Mouse (Mus musculus): ENCODE measurements around the gene Sap30l. TPM values are rescaled to one million over a fixed set of nuclear protein-coding genes. Genes with fewer than 3 reads are reported as not detected.

Gene Sap30l
- polyA plus RNA-seq, 1 experiment from 2014 or later: 20.4 TPM

- H3K4me1 ChIP-seq (ENCODE audit: control insufficient read depth in 2 of 2, insufficient read depth in 2 of 2, low read length in 2 of 2): peaks cover 15 to 29% of the 10 kb centered on the region in 2 experiments; a peak in 3 of 4 replicates
- H3K27ac ChIP-seq (replicated peaks in 1 of 2; ENCODE audit: control insufficient read depth in 1 of 2, insufficient read depth in 1 of 2, low read depth in 2 of 2, low read length in 2 of 2): peak overlapping the region; percentile 50 to 63
- peaks cover 40% of the 10 kb centered on the region for H3K27me3 ChIP-seq (ENCODE audit: control insufficient read depth, insufficient read depth, low read length)
- peak overlapping the region; percentile 81 for H3K9ac ChIP-seq (ENCODE audit: low read length)
- 2% methylated on average over 41 of the region's 41 CpGs for WGBS
- ATAC-seq (ENCODE audit: insufficient number of reproducible peaks, insufficient read depth, low FRiP score, low read depth): no peak
- H3K9me3 ChIP-seq (ENCODE audit: control insufficient read depth, low read length): no peaks in the 10 kb centered on the region
- H3K36me3 ChIP-seq (ENCODE audit: control insufficient read depth, insufficient read depth, low read length): no peaks in the 10 kb centered on the region
- peak overlapping the region; percentile 45 to 46 for H3K4me3 ChIP-seq (ENCODE audit: control insufficient read depth in 1 of 2, insufficient read depth in 1 of 2, low read depth in 1 of 2, low read length in 2 of 2)
- H3K4me2 ChIP-seq (ENCODE audit: low read length): peak overlapping the region; percentile 88
Observed at GRCm38 (mm10) chr11:57827048-57827914, 25.8 kb downstream of the Sap30l start.

- Histone ChIP-seq H3K4me3 (ENCODE audit: control insufficient read depth in 1 of 2, insufficient read depth in 1 of 2, low read depth in 1 of 2, low read length in 2 of 2) (peak overlapping the region; percentile 45 to 46), H3K27me3 (ENCODE audit: control insufficient read depth, insufficient read depth, low read length) (peaks cover 47% of the 10 kb centered on the region), H3K9ac (ENCODE audit: low read length) (peak overlapping the region; percentile 81), H3K36me3 (ENCODE audit: control insufficient read depth, insufficient read depth, low read length) (no peaks in the 10 kb centered on the region), H3K4me2 (ENCODE audit: low read length) (peak overlapping the region; percentile 88), H3K9me3 (ENCODE audit: control insufficient read depth, low read length) (no peaks in the 10 kb centered on the region), H3K4me1 (ENCODE audit: control insufficient read depth in 2 of 2, insufficient read depth in 2 of 2, low read length in 2 of 2) (peaks cover 15 to 29% of the 10 kb centered on the region in 2 experiments; a peak in 3 of 4 replicates), H3K27ac (replicated peaks in 1 of 2; ENCODE audit: control insufficient read depth in 1 of 2, insufficient read depth in 1 of 2, low read depth in 2 of 2, low read length in 2 of 2) (peak overlapping the region; percentile 50 to 63)
- 3% methylated on average over 33 of the region's 33 CpGs for WGBS
- ATAC-seq (ENCODE audit: insufficient number of reproducible peaks, insufficient read depth, low FRiP score, low read depth): no peak
Observed at GRCm38 (mm10) chr11:57827915-57828545, 26.6 kb downstream of the Sap30l start.

- Histone ChIP-seq H3K9ac (ENCODE audit: low read length) (peak overlapping the region; percentile 81), H3K27ac (replicated peaks in 1 of 2; ENCODE audit: control insufficient read depth in 1 of 2, insufficient read depth in 1 of 2, low read depth in 2 of 2, low read length in 2 of 2) (peak overlapping the region in 1 of 2 experiments; percentile 82; a peak in 1 of 4 replicates), H3K4me3 (ENCODE audit: control insufficient read depth in 1 of 2, insufficient read depth in 1 of 2, low read depth in 1 of 2, low read length in 2 of 2) (peak overlapping the region; percentile 44 to 45), H3K9me3 (ENCODE audit: control insufficient read depth, low read length) (no peaks in the 10 kb centered on the region), H3K27me3 (ENCODE audit: control insufficient read depth, insufficient read depth, low read length) (peaks cover 58% of the 10 kb centered on the region), H3K36me3 (ENCODE audit: control insufficient read depth, insufficient read depth, low read length) (no peaks in the 10 kb centered on the region), H3K4me2 (ENCODE audit: low read length) (peak overlapping the region; percentile 88), H3K4me1 (ENCODE audit: control insufficient read depth in 2 of 2, insufficient read depth in 2 of 2, low read length in 2 of 2) (peaks cover 15 to 31% of the 10 kb centered on the region in 2 experiments; a peak in 3 of 4 replicates)
- ATAC-seq (ENCODE audit: insufficient number of reproducible peaks, insufficient read depth, low FRiP score, low read depth): no peak
- WGBS: 11% methylated on average over 53 of the region's 53 CpGs
Observed at GRCm38 (mm10) chr11:57828955-57829870, 27.8 kb downstream of the Sap30l start.

GRCm38 (mm10) chr11:57829871-57830775 is 28.7 kb downstream of the Sap30l start:
- ATAC-seq (ENCODE audit: insufficient number of reproducible peaks, insufficient read depth, low FRiP score, low read depth): no peak
- Histone ChIP-seq H3K36me3 (ENCODE audit: control insufficient read depth, insufficient read depth, low read length) (no peaks in the 10 kb centered on the region), H3K4me1 (ENCODE audit: control insufficient read depth in 2 of 2, insufficient read depth in 2 of 2, low read length in 2 of 2) (peaks cover 15 to 31% of the 10 kb centered on the region in 2 experiments; a peak in 3 of 4 replicates), H3K9ac (ENCODE audit: low read length) (peak overlapping the region; percentile 81), H3K27me3 (ENCODE audit: control insufficient read depth, insufficient read depth, low read length) (peaks cover 67% of the 10 kb centered on the region), H3K4me3 (ENCODE audit: control insufficient read depth in 1 of 2, insufficient read depth in 1 of 2, low read depth in 1 of 2, low read length in 2 of 2) (peak overlapping the region; percentile 44 to 45), H3K9me3 (ENCODE audit: control insufficient read depth, low read length) (no peaks in the 10 kb centered on the region), H3K4me2 (ENCODE audit: low read length) (peak overlapping the region; percentile 88), H3K27ac (replicated peaks in 1 of 2; ENCODE audit: control insufficient read depth in 1 of 2, insufficient read depth in 1 of 2, low read depth in 2 of 2, low read length in 2 of 2) (peak overlapping the region; percentile 47 to 82)
- 38% methylated on average over 17 of the region's 17 CpGs for WGBS

- peak overlapping the region; percentile 88 for H3K4me2 ChIP-seq (ENCODE audit: low read length)
- peaks cover 15 to 31% of the 10 kb centered on the region in 2 experiments for H3K4me1 ChIP-seq (ENCODE audit: control insufficient read depth in 2 of 2, insufficient read depth in 2 of 2, low read length in 2 of 2)
- 10% methylated on average over 31 of the region's 31 CpGs for WGBS
- peak overlapping the region; percentile 45 to 46 for H3K4me3 ChIP-seq (ENCODE audit: control insufficient read depth in 1 of 2, insufficient read depth in 1 of 2, low read depth in 1 of 2, low read length in 2 of 2)
- no peaks in the 10 kb centered on the region for H3K9me3 ChIP-seq (ENCODE audit: control insufficient read depth, low read length)
- no peaks in the 10 kb centered on the region for H3K36me3 ChIP-seq (ENCODE audit: control insufficient read depth, insufficient read depth, low read length)
- H3K27me3 ChIP-seq (ENCODE audit: control insufficient read depth, insufficient read depth, low read length): peaks cover 79% of the 10 kb centered on the region
- peak overlapping the region; percentile 81 for H3K9ac ChIP-seq (ENCODE audit: low read length)
- no peak for ATAC-seq (ENCODE audit: insufficient number of reproducible peaks, insufficient read depth, low FRiP score, low read depth)
- peak overlapping the region; percentile 77 to 82 for H3K27ac ChIP-seq (replicated peaks in 1 of 2; ENCODE audit: control insufficient read depth in 1 of 2, insufficient read depth in 1 of 2, low read depth in 2 of 2, low read length in 2 of 2)
Observed at GRCm38 (mm10) chr11:57831281-57831781, 29.9 kb downstream of the Sap30l start.

DNA sequence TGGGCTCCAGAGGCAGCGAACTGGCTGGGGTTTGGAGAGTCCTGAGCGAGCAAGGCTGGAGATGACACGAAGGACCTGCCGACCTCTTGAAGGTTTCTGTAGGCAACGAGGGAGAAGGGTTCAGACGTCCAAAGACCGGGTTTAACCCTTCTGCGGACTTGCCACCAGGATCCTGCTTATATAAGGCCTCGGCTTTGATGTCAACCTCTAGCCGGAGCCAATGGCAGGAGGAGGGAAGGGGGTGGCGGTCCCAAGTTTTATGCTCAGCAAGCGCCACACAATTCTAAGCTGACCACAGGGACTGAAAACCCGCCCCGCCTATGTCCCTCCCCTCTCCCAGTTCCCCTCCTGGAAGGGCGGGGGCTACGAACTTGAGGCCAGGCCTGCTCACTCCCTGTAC is 30.4 kb downstream of the Sap30l start:
- Histone ChIP-seq H3K9me3 (ENCODE audit: control insufficient read depth, low read length) (no peaks in the 10 kb centered on the region), H3K4me2 (ENCODE audit: low read length) (peak overlapping the region; percentile 88), H3K36me3 (ENCODE audit: control insufficient read depth, insufficient read depth, low read length) (no peaks in the 10 kb centered on the region), H3K27ac (replicated peaks in 1 of 2; ENCODE audit: control insufficient read depth in 1 of 2, insufficient read depth in 1 of 2, low read depth in 2 of 2, low read length in 2 of 2) (peak overlapping the region; percentile 77 to 82), H3K4me3 (ENCODE audit: control insufficient read depth in 1 of 2, insufficient read depth in 1 of 2, low read depth in 1 of 2, low read length in 2 of 2) (peak overlapping the region; percentile 45 to 46), H3K9ac (ENCODE audit: low read length) (peak overlapping the region; percentile 81), H3K27me3 (ENCODE audit: control insufficient read depth, insufficient read depth, low read length) (peaks cover 83% of the 10 kb centered on the region), H3K4me1 (ENCODE audit: control insufficient read depth in 2 of 2, insufficient read depth in 2 of 2, low read length in 2 of 2) (peaks cover 18 to 32% of the 10 kb centered on the region in 2 experiments)
- ATAC-seq (ENCODE audit: insufficient number of reproducible peaks, insufficient read depth, low FRiP score, low read depth): peak; percentile 49; the same call in 1 of the 2 replicates
- WGBS: 22% methylated on average over 16 of the region's 16 CpGs

Measured in heart, embryonic 14.5 days (tissue).